Mouse (Mus musculus) thymus, adult 2 months (tissue): ENCODE data around the gene Galnt17.

Experiments used
- CTCF ChIP-seq: fragments of 200-500 bp; IDR thresholded peaks from 2 replicates; pipeline ENCODE4 v1.5.1; 2012; ENCODE audit warnings: mild to moderate bottlenecking, control low read depth, low read length, moderate library complexity, borderline replicate concordance; ENCODE audit not compliant: control insufficient read depth, poor library complexity, insufficient read depth; ENCODE audit errors: extremely low read depth
- POLR2A ChIP-seq: fragments of 200-500 bp; IDR thresholded peaks from 2 replicates; pipeline ENCODE4 v1.6.1; 2012; ENCODE audit warnings: mild to moderate bottlenecking, low read length, control low read depth, moderate library complexity; ENCODE audit not compliant: control insufficient read depth, poor library complexity, insufficient read depth; ENCODE audit errors: extremely low read depth

DNA sequence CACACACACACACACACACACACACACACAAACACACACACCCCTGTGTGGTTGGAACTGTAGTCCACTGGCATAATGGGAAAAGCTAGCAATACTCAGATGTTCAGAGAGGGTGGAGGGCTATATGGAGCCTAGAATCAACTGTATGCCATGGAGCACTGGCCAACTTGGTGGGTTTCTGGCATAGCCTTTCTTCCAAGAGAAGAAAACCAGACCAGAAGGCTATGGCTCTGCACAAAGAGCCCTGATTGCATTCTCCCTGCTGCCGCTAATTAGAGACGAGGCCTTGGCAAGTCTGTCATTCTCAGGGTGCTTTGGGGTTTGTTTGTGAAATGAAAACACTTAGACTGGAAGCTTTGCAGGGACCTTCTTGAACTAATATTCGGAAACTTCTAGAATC is 301.8 kb downstream of the Galnt17 start:
- TF ChIP-seq CTCF (no peak), POLR2A (no peak)
